Mouse (Mus musculus): ENCODE results near the gene Jam3. TPM values are rescaled to one million over a fixed set of nuclear protein-coding genes. Genes with fewer than 3 reads are reported as not detected.

Jam3 gene
- polyA plus RNA-seq, 1 experiment from 2014 or later = 3.4 TPM

DNA sequence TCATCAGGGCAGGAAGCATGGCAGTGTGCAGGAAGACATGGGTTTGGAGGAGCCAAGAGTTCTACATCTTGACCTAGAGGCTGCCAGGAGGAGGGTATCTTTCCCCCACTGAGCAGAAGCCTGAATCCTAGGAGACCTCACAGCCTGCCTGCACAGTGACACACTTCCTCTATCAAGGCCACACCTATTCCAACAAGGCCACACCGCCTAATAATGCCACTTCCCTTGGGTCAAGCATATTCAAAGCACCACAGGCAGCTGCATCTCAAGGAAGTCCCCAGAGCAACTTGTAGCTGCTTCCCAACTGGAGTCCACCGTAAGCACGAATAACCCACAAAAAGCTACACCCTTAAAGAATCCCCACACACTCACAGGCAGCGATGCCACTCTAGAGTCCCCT lies 33.1 kb downstream of the Jam3 start:
- no peak for DNase-seq (ENCODE audit: low spot score)

DNA sequence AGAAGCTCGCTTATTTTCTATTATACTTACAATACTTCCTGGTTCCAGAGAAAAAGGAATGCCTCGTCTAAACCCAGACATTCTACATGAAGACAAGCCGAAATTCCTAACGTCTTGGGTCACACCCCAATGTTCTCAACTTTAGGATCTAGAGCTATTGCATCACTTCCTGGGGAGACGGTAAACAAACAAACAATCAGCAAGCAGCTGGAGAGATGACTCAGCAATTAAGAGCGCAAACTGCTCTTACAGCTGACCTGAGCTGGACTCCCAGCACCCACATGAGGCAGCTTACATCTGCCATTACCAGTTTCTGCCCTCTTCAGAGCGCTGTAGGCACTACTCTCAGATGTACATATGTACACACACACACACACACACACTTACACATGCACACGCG lies 34.0 kb downstream of the Jam3 start:
- DNase-seq (ENCODE audit: low spot score) = no peak

DNA sequence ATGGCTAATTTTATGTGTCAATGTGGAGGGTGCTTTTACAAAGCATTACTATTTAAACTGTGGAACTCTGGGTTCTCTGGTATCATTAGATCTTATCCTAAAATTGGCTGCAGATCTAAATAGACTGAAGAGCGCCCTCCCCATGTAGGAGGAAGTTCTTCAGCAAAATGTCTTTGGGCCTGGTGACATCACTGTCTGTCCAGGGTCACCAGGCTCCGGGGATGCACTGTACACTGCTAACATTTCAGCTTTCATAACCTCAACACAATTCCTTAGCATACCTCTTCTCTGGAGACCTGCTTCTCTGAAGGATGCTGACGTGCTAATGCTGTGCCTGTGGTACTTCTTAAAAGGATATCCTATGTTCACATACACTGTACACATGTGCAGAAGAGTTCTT lies 43.5 kb downstream of the Jam3 start:
- no peak for DNase-seq (ENCODE audit: low spot score)

DNA sequence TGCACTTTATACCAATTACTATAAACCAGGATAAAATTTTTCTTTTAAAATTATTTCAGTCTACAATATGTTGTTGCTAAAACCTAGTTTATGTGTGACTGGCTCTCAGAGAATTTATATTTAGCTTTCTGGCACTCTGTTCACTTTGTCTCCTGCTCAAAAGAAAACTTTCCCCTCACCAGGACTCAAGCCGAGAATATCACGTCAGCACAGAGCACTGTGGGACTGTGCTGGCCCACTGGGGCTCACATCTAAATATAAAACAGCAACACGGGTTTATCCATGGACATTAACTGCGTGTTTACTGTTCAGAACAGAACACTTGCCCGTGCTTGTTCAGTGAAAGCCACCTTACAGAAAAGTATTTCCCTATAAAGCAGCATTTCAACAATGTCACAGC lies 44.5 kb downstream of the Jam3 start:
- no peak for DNase-seq (ENCODE audit: low spot score)

DNA sequence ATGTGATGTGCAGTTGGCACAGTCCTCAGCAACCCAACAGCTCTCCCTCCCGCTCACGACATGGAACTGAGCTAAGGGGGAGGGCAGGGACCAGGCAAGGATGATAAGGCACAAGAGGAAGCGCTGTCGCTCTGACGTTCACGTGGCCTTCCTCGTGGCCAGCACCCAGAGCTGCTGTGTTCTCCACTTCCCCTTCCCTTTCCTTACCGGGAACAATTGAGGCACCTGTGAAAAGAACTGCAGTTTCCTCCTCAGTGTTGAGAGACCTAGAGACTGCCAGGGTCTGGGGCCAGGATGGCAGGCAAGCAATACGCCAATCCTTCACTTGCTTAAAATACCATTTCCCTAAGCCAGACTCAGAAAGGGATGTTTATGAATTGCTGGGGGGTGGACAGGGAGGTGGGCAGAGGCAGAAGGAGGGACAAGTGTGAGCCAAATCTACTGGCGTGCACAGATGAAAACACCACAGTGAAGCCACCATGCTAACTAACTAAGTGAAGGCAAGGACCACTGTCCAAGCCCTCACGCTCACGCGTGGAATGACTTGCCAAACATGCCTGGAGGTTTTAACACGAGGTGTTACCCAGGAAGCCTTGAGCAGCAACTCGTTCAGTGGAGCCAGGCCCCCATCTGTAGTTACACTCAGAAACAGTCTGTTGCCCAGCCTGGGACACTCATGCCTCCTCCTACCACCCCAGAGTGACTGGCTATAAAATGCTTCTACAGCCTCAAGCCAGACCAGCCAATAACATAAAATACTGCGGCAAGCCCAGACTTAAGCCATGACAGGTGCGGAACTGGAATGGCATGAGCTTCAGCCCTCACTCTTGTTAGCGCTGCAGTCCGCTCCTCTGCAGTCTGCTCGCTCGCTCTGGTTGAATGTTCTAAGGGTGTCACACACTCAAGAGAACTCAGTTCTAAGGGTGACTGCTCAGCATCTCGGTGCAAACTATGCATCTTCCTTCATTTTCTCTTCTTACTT lies 45.4 kb downstream of the Jam3 start:
- no peak for DNase-seq (ENCODE audit: low spot score)

DNA sequence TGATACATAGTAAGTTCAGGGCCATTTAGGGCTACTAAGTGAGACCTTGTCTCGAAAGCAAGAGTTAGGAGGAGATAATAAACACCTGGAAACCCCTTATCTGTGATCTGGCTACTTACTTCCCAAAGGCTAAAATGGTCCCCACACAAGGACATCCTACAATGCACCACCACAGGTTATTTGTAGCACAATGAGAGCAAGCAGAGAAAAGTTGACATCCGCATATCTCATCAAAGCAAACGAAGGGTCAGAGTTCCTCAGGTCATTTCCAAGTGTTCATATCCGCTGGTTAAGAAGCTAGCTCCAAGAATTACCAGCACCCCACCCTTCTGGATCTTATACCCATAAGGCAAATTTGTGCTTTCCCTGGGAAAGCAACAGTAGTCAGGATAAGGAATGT lies 46.8 kb downstream of the Jam3 start:
- DNase-seq (ENCODE audit: low spot score) = no peak

DNA sequence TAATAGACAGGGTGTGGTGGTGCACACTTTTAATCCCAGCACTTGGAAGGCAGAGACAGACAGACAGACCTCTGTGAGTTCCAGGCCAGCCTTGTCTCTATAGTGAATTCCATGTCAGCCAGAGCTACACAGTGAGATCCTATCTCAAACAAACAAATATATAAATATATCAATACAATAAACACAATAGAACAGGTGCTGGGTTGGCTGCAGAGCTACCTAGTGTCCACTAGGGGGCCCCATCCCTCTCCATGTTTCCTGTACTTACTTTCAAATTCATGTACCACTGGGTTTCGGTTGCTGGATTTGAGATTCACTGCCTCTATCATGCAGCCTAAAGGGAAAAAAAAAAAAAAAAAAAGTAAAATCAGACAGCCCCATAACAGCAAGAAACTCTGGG lies 49.1 kb downstream of the Jam3 start:
- peak; percentile 36 for DNase-seq (ENCODE audit: low spot score)

DNA sequence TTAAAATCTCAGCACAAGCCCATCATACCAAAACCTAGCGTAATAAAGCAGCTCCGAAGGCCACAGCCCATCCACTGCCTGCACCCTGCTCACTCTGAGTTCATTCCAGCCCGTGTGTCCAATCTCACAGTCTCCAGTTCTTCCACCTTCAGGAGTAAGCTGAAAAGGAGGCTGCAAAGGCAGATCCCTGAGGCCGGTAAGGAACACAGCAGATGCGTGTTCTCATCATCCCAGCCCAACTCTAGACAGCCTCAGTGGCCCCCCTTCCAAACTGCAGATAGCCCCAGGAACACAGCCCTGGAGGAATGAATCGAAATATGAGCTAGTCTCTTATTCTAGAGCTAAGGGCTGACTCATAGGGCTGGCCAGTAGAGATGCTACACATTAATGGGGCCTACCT lies 53.8 kb downstream of the Jam3 start:
- no peak for DNase-seq (ENCODE audit: low spot score)

DNA sequence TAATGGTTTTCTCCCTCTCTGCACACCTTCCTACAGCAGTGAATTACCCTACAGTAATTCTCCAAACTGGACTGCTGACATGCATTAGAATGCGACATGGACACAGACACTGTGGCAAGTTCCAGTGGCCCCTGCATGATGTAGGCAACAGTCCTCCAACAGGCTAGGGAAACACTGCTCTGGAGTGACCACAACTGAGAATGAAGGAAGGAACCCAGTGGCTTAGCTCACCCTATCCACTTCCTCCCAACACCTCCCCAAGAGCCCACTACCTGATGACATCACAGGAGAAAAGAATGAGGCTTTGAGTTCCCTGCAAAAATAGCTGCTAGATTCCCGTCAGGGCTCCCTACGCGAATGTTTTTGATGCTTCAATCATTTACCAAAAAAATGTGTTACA lies 55.7 kb downstream of the Jam3 start:
- no peak for DNase-seq (ENCODE audit: low spot score)

DNA sequence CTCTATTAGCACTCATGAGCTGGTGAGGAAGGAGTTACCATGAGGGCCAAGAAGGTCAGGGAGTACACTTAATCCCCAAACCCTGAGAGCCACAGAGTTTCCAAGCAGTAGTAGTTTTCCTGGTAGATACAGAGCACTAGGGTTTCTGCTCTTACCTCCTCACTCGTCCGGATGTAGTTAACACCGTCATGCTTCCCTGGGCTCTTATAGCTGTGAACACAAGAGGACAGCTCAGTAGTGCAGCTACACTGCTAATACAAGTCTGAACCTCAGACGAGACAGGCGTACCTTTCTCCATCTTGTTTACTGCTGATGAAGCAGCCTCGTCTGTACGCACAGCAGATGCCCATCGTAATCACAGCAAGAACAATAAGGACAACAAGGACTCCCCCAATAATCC lies 56.7 kb downstream of the Jam3 start:
- DNase-seq (ENCODE audit: low spot score) = no peak

DNA sequence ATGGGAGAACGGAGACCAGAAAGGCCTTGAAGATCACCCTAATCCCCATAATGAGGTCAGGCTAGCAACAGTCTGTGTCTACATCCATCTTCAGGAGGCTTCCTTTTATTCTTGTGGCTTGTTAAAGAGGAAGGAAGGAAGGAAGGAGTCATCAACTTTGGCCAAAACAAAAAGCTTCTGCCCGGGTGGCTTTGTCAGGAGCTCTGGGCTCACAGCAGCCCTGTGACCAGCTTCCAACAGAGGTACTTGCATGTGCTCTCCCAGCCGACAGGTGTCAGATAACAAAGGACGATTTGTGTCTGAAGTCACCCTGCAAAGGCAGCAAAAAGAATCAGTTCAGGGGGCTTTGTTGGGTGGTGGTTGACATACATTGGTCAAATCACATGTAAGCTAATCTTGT lies 57.1 kb downstream of the Jam3 start:
- no peak for DNase-seq (ENCODE audit: low spot score)

DNA sequence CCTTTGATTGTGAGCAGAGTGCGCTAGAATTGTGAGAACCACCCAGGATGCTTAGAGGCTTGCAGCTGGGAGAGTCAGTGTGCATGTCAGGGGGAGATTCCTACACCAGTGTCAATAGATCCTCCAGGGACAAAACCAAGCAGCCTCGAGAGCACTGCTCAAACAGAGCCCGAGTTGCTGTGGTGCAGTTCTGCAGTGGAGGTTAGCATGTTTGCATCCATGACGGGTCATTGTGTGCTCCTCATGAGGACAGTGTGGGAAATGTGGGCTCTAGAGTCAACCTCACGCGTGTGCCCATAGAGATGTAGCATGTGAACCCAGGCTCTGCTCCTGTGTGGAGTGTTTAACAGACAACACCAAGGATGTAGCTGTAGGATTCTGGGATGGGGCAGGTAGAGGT lies 62.3 kb downstream of the Jam3 start:
- DNase-seq (ENCODE audit: low spot score) = no peak

DNA sequence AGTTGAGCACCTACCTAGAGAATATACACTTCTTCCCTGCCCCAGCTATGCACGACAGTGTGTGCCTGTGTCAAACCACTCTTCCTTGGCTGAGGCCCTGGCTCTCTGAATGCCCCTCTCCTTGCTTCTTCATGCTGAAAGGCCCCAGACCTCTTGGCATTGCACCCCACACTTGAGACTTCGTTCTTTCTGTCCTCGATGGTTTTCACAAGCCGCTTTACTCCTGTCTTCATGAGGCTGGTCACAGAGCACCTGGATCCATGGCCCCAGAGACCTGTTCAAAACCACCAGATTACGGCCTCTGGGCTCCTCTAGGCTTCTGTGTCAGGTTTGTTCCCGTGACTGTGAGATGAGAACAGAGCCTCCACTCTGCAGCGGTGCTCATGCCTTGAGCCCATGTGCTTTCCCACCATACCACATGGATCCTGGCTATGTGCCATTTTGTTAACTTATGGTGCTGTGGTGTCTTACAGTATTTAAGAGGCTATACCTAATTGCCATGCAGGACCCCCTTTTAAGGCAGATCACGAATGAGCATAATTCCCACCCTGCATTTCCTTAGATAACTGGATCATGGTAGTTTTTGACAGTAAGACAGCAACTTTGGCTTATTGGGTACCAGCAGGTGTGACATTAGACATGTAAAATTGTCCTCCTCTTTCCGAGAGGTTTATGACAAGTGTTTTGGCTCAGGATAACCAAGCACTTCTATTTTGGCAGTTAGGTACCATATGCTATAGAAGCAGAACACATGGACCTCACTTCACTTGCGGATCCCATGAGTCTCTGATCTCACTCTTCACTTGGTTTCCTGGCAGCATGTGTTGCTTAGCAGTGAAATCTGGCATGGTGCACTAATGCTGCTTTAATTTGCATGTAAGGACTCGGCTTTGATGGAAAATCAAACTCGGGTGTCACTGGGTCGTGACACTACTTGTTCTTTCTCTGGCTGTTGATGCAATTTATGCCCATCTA lies 64.1 kb downstream of the Jam3 start:
- DNase-seq (ENCODE audit: low spot score) = no peak

DNA sequence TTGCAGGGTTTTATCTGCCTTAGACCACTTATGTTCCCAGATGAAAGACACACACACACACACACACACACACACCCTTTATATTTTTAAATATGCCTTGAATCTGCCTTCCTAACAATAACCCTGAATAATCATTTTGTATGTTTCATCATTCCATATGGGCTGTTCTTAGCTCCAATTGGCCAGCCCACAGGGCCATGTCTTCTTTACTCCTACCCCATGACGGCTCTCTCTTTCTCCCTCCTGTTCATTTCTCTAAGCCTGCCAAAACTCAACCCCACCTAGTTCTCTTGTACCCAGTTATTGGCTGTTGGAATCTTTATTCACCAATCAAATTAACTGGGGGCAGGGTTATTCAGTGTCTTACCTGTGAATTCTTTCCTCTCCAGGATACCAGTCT lies 65.1 kb downstream of the Jam3 start:
- DNase-seq (ENCODE audit: low spot score) = no peak

DNA sequence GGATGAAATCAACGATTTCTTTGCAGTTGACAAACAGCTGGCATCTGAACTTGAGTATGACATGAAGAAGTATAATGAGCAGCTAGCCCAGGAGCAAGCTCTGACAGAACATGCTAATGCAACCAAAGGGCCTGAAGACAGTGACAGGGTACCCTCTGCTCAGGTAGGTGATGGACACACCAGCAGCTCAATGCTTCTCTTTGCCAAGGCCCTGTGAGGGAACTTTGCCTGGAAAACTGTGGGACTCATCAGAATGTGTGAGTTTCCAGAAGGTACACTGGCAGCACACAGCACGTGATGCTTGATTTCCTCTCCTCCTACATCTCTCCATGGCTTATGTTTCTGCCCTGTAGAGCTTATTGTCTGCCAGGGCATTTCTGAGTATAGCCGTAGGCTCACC lies 67.8 kb downstream of the Jam3 start:
- DNase-seq (ENCODE audit: low spot score) = no peak

DNA sequence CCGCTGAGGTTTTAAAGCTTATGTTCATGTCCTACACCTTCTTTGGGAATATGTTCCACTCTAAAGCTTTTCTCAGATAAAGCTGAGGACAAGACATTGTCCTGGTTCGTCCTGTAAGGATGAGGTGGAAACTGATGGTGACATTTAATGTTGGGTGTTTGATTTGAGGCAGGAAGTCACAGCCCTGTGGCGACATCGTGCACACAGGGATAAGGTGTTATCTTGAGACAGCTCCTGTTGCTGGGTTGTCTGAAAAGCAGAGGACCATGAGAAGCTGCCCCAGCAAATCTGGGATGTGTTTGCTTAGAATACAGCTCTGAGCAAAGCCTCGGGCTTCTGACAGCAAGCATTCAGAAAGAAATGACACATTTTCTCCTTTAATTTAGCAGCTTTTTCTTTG lies 69.0 kb downstream of the Jam3 start:
- no peak for DNase-seq (ENCODE audit: low spot score)

DNA sequence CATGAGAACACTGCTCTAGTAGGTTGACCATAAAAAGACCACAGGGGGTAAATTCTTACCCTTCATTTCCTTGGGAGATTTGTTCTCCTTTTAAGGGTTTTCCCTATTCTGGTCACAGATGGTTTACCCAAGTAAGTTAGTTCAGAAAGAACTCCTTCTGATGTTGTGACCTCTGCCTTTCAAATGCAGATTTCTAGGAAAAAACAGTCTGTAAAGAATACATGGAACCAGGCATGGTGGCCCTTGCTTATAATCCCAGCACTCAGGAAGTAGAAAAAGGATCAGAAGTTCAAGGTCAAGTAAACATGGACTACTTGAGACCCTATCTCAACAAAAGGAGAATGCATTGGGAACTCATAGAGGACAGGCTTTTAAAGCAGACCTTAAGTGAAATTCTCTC lies 79.4 kb downstream of the Jam3 start:
- DNase-seq (ENCODE audit: low spot score) = no peak

DNA sequence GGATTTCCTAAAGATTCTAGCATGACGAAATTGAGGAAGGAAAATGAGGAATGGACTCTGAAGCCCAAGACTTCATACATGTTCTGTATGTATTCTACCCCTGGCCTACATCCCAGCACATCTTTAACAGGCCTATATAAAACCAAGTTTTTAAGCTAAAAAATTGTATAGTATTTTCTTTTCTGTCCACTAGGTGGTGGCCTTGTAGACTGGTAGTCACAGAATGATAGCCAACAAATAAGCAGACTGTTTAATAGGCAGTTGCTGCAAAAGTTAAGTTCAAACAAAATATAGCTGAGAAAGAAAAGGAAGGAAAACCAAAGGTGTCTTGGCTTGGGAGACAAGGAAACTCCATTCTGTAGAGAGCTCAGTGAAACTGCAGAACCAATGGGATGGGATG lies 80.5 kb downstream of the Jam3 start:
- no peak for DNase-seq (ENCODE audit: low spot score)

DNA sequence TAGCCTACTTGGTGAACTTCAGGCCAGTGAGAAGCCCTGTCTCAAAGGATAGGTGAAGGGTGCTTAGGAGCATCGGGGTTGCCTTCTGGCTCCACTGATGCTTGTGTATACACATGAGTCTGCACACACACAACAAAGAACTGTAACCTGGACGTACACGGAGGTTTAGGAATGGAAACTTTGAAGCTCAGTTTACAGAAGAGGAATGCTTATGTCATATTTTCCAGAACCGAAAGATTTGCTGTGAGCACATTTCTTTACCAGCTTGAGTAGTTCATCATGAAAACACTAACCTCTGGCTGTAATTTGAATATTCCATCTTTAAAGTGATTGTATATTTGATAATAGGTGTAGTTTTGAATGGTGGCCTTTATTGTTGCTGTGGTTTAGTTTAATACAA lies 84.3 kb downstream of the Jam3 start:
- no peak for DNase-seq (ENCODE audit: low spot score)

DNA sequence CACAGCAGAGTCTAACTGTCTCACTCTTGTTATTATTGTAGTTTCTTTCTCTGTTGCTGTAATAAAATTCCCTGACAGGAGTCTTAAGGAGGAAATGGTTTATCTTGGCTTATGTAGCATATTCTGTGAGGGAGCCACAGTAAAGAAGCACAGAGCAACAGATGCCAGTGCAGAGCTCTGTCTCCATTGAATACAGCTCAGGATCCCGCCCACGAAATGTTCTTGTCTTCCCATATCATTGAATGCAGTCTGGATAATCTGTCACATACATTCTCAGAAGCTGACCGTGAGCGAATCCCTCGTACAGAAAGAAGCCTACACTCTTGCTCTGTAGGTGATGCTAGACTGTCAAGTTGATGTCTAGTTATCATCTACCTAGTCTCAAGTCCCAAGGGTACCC lies 96.9 kb downstream of the Jam3 start:
- no peak for DNase-seq (ENCODE audit: low spot score)

DNA sequence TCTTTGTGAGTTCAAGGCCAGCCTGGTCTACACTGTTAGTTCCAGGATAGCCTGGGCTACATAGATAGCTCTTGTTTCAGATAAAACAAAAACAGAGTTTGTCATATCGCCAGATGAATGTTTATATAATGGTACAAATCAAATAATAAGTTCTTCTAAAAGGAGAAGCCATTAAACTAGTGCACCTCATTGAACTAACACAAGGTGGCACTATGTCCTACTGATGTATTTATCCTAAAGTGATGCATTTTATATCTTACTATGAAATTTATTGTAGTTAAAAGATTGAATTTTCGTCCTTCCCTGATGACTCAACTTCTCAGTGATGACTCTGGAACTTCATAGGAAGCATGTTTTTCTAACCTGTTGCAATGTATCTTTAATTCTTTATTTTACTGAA lies 105.7 kb downstream of the Jam3 start:
- DNase-seq (ENCODE audit: low spot score) = no peak
